Mouse (Mus musculus) embryo, embryonic 10 days (tissue): Measurements from ENCODE around the gene Kcnj4.

ENCODE experiments used
- DNase-seq: peaks from one replicate; pipeline ENCODE4 v3.0.0-alpha.2; 2015; ENCODE audit warnings: low spot score

Kcnj4 gene

GRCm38 (mm10) chr15:79455106-79455810 lies 49.8 kb downstream of the Kcnj4 start, which contains the start of gene Csnk1e:
Gene Csnk1e, minus strand, starts transcription at chr15:79455566.
- DNase-seq, result peak; percentile 76

- DNase-seq, result no peak
These were observed 51.2 kb downstream of the Kcnj4 start for GRCm38 (mm10) chr15:79453831-79454230.

GRCm38 (mm10) chr15:79448041-79448440 lies 57.0 kb downstream of the Kcnj4 start:
- DNase-seq, result no peak

GRCm38 (mm10) chr15:79445786-79446654 lies 59.0 kb downstream of the Kcnj4 start:
- DNase-seq, result no peak

GRCm38 (mm10) chr15:79443856-79444410 lies 61.1 kb downstream of the Kcnj4 start:
- no peak for DNase-seq

- DNase-seq, result no peak
These were observed 62.0 kb downstream of the Kcnj4 start for GRCm38 (mm10) chr15:79442961-79443518.

- DNase-seq, result peak; percentile 64
These were observed 62.8 kb downstream of the Kcnj4 start for GRCm38 (mm10) chr15:79442257-79442611.

GRCm38 (mm10) chr15:79441331-79442256 lies 63.4 kb downstream of the Kcnj4 start:
- peak; percentile 74 for DNase-seq

GRCm38 (mm10) chr15:79440651-79441330 lies 64.2 kb downstream of the Kcnj4 start:
- DNase-seq, result no peak

GRCm38 (mm10) chr15:79440223-79440622 lies 64.8 kb downstream of the Kcnj4 start:
- DNase-seq, result no peak

- no peak for DNase-seq
These were observed 65.7 kb downstream of the Kcnj4 start for GRCm38 (mm10) chr15:79439386-79439785.

- DNase-seq, result no peak
These were observed 66.2 kb downstream of the Kcnj4 start for GRCm38 (mm10) chr15:79438816-79439215.

- no peak for DNase-seq
These were observed 66.7 kb downstream of the Kcnj4 start for GRCm38 (mm10) chr15:79438209-79438810.

- DNase-seq, result no peak
These were observed 67.4 kb downstream of the Kcnj4 start for GRCm38 (mm10) chr15:79437541-79438208.

- DNase-seq, result no peak
These were observed 68.5 kb downstream of the Kcnj4 start for GRCm38 (mm10) chr15:79436481-79436921.

GRCm38 (mm10) chr15:79435191-79435671 lies 69.8 kb downstream of the Kcnj4 start:
- DNase-seq, result peak; percentile 50
